Mouse (Mus musculus): ENCODE results near the gene Teddm3. TPM values are rescaled to one million over a fixed set of nuclear protein-coding genes. Genes with fewer than 3 reads are reported as not detected.

The Teddm3 gene
- polyA plus RNA-seq (2012; rRNA removed; ENCODE audit: low replicate concordance), result not detected in 2 replicates

GRCm38 (mm10) chr16:21153900-21154299 is at the start of gene Teddm3:
Gene Teddm3, minus strand, starts transcription at chr16:21154000.

Other genes starting within 250 kb of the Teddm3 start
- gene Ephb3, start 50.8 kb upstream of the Teddm3 start, polyA plus RNA-seq (2012; rRNA removed; ENCODE audit: low replicate concordance), result 8.2 and 31.9 TPM in 2 replicates